In genomic region chr9:111690484-111690855, GRCm38 (mm10) we compare ENCODE assay signal across 10 mouse cellular contexts. TPM values are rescaled to one million over a fixed set of nuclear protein-coding genes. Genes with fewer than 3 reads are reported as not detected.
DNase-seq lines count a peak whose midpoint lies in the region; ATAC-seq and TF ChIP-seq lines count a peak whose summit lies in the region.
"Had no signal": no experiment of that assay in that cellular context is flagged by ENCODE, and none has a peak within 500 bp of the region (broad histone marks: within the 10 kb centered on the region; RNA-seq: fewer than 3 reads in every experiment).

No protein-coding gene starts in this region.

- 4% methylated on average over 6 of the region's 6 CpGs for WGBS in kidney, embryonic 16.5 days
- 14% methylated on average over 6 of the region's 6 CpGs for WGBS in forebrain, embryonic 10.5 days
- WGBS in limb, embryonic 11.5 days, result 2% methylated on average over 6 of the region's 6 CpGs
- WGBS in neural tube, embryonic 13.5 days, result 2% methylated on average over 6 of the region's 6 CpGs
- 5% methylated on average over 6 of the region's 6 CpGs for WGBS in thymus, adult 2 months

- H3K4me1 ChIP-seq in kidney, embryonic 16.5 days (ENCODE audit: insufficient read depth, low read length), result peaks cover 7% of the 10 kb centered on the region; the same call in 1 of the 2 replicates
- peaks cover 11% of the 10 kb centered on the region for H3K4me1 ChIP-seq in forebrain, embryonic 10.5 days
- no peaks in the 10 kb centered on the region for H3K4me1 ChIP-seq in limb, embryonic 11.5 days (ENCODE audit: control insufficient read depth, insufficient read depth, low read length)
- H3K4me1 ChIP-seq in neural tube, embryonic 13.5 days (replicated peaks), result peaks cover 13% of the 10 kb centered on the region
- H3K4me1 ChIP-seq in thymus, adult 2 months (replicated peaks; ENCODE audit: control insufficient read depth, insufficient read depth, low read length), result no peaks in the 10 kb centered on the region

- H3K4me3 ChIP-seq in kidney, embryonic 16.5 days (ENCODE audit: low read length), result peak overlapping the region; percentile 53
- H3K4me3 ChIP-seq in forebrain, embryonic 10.5 days, result peak overlapping the region; percentile 62
- H3K4me3 ChIP-seq in limb, embryonic 11.5 days (ENCODE audit: low read depth, low read length), result peak overlapping the region; percentile 43
- H3K4me3 ChIP-seq in neural tube, embryonic 13.5 days, result peak overlapping the region; percentile 61
- H3K4me3 ChIP-seq in thymus, adult 2 months (ENCODE audit: control insufficient read depth, insufficient read depth, low read length), result no peak overlapping the region

- TF ChIP-seq CTCF in thymus, adult 2 months (IDR thresholded peaks at IDR 0.05; ENCODE audit: borderline replicate concordance, control insufficient read depth, extremely low read depth, insufficient read depth, low read length, poor library complexity), result no peak

- H3K9me3 ChIP-seq in kidney, embryonic 16.5 days (ENCODE audit: low read length), result no peaks in the 10 kb centered on the region
- no peaks in the 10 kb centered on the region for H3K9me3 ChIP-seq in forebrain, embryonic 10.5 days
- H3K9me3 ChIP-seq in limb, embryonic 11.5 days (ENCODE audit: control insufficient read depth, low read length), result no peaks in the 10 kb centered on the region
- H3K9me3 ChIP-seq in neural tube, embryonic 13.5 days, result no peaks in the 10 kb centered on the region

- no peak for DNase-seq in kidney, postnatal 14 days
- peak; percentile 14 for DNase-seq in forebrain, embryonic 10.5 days (ENCODE audit: extremely low spot score, low spot score)
- DNase-seq in limb, embryonic 11.5 days (ENCODE audit: low spot score), result no peak
- no peak for DNase-seq in thymus, adult 2 months
- no peak for DNase-seq in left cerebral cortex, postnatal 4 days
- no peak for DNase-seq in ovary, postnatal 36 days (ENCODE audit: low spot score)
- DNase-seq: cerebellum, adult 9-11 months had no signal

- intact Hi-C loops in left cerebral cortex, postnatal 4 days (cut with DNase I), result no loop called here

- no peaks in the 10 kb centered on the region for H3K36me3 ChIP-seq in kidney, embryonic 16.5 days (ENCODE audit: insufficient read depth, low read length)
- H3K36me3 ChIP-seq in forebrain, embryonic 10.5 days (replicated peaks), result no peaks in the 10 kb centered on the region
- H3K36me3 ChIP-seq in limb, embryonic 11.5 days (ENCODE audit: control insufficient read depth, insufficient read depth, low read length), result no peaks in the 10 kb centered on the region
- no peaks in the 10 kb centered on the region for H3K36me3 ChIP-seq in neural tube, embryonic 13.5 days
- no peaks in the 10 kb centered on the region for H3K36me3 ChIP-seq in thymus, adult 2 months (ENCODE audit: control insufficient read depth, insufficient read depth, low read length)

- TF ChIP-seq POLR2A in thymus, adult 2 months (IDR thresholded peaks at IDR 0.05; ENCODE audit: control insufficient read depth, extremely low read depth, insufficient read depth, low read length, poor library complexity), result no peak

- peak overlapping the region; percentile 59 for H3K9ac ChIP-seq in kidney, embryonic 16.5 days (replicated peaks; ENCODE audit: low read length)
- peak overlapping the region; percentile 55 for H3K9ac ChIP-seq in limb, embryonic 11.5 days (ENCODE audit: low read length)
- H3K9ac ChIP-seq in neural tube, embryonic 13.5 days, result peak overlapping the region; percentile 78

- H3K27ac ChIP-seq in kidney, embryonic 16.5 days (ENCODE audit: low read length), result no peak overlapping the region
- peak overlapping the region; percentile 79 for H3K27ac ChIP-seq in forebrain, embryonic 10.5 days
- no peak overlapping the region for H3K27ac ChIP-seq in limb, embryonic 11.5 days (replicated peaks; ENCODE audit: low read depth, low read length)
- no peak overlapping the region for H3K27ac ChIP-seq in neural tube, embryonic 13.5 days (replicated peaks)
- no peak overlapping the region for H3K27ac ChIP-seq in thymus, adult 2 months (ENCODE audit: control insufficient read depth, insufficient read depth, low read length)

- peaks cover 27% of the 10 kb centered on the region for H3K27me3 ChIP-seq in kidney, embryonic 16.5 days (ENCODE audit: insufficient read depth, low read length)
- H3K27me3 ChIP-seq in forebrain, embryonic 10.5 days (ENCODE audit: poor library complexity, severe bottlenecking), result peaks cover 40% of the 10 kb centered on the region
- H3K27me3 ChIP-seq in limb, embryonic 11.5 days (ENCODE audit: control insufficient read depth, insufficient read depth, low read length), result peaks cover 5% of the 10 kb centered on the region; the same call in 1 of the 2 replicates
- H3K27me3 ChIP-seq in neural tube, embryonic 13.5 days, result peaks cover 30% of the 10 kb centered on the region
- no peaks in the 10 kb centered on the region; the same call in 1 of the 2 replicates for H3K27me3 ChIP-seq in thymus, adult 2 months (ENCODE audit: control insufficient read depth, insufficient read depth, low read length)
- H3K27me3 ChIP-seq: Patski had no signal

- H3K4me2 ChIP-seq in kidney, embryonic 16.5 days (replicated peaks; ENCODE audit: low read depth, low read length), result peak overlapping the region; percentile 93
- H3K4me2 ChIP-seq in limb, embryonic 11.5 days (ENCODE audit: low read depth, severe bottlenecking), result peak overlapping the region; percentile 97
- peak overlapping the region; percentile 94 for H3K4me2 ChIP-seq in neural tube, embryonic 13.5 days

- no peak for ATAC-seq in kidney, embryonic 16.5 days (ENCODE audit: low FRiP score, low TSS enrichment)
- no peak for ATAC-seq in limb, embryonic 11.5 days (ENCODE audit: insufficient number of reproducible peaks, low FRiP score, low TSS enrichment, low read depth)
- ATAC-seq in neural tube, embryonic 13.5 days (ENCODE audit: low read depth), result peak; percentile 61; the same call in 1 of the 2 replicates
- ATAC-seq: Patski had no signal

RNA-seq across cellular contexts. Expression of gene Stac, which starts 0.3 kb away (rescaled TPM):
- polyA plus RNA-seq in kidney, embryonic 16.5 days (2015; fragmentation: Nextera tagmentation; extraction: Ambion mirVana), result 2.0 and 4.0 TPM in 2 replicates
- polyA plus RNA-seq in forebrain, embryonic 10.5 days (2016; fragmentation: Nextera tagmentation; extraction: Ambion mirVana), result 0.22 and 0.52 TPM in 2 replicates
- polyA plus RNA-seq in limb, embryonic 11.5 days (2014; fragmentation: Nextera tagmentation; extraction: Ambion mirVana), result 0.79 and 1.2 TPM in 2 replicates
- polyA plus RNA-seq in neural tube, embryonic 13.5 days (2015; fragmentation: Nextera tagmentation; extraction: Ambion mirVana), result 8.1 and 10.1 TPM in 2 replicates
- polyA plus RNA-seq in thymus, adult 2 months (2012; rRNA removed), result 1.4 and 4.0 TPM in 2 replicates
- total RNA-seq in left cerebral cortex, postnatal 4 days (2021), result 10 to 100 TPM in 1 of 2 experiments, 1 to 10 TPM in 1; 9.3 to 10.3 TPM
